Mouse (Mus musculus): Measurements from ENCODE around the gene Il22ra1.

Il22ra1 gene

DNA sequence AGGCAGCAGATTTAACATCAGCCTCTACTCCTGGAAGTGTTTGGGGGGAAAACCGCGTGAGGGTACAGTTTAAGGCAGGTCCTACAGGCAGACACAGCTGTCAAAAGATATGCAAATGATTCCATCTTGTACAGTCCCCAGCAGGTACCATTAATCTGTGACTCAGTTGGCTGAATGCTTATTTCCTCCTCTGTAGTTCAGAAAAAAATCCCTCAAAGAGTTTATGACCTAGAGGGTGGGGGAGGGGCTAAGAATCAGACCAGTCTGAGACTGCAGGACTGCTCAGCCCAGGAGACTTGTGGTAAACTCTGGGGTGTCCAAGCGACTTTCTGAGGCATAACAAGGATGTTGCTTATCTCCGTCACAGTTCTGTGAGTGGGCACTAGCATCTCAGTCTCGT is 10.3 kb downstream of the Il22ra1 start:
- DNase-seq: no peak

DNA sequence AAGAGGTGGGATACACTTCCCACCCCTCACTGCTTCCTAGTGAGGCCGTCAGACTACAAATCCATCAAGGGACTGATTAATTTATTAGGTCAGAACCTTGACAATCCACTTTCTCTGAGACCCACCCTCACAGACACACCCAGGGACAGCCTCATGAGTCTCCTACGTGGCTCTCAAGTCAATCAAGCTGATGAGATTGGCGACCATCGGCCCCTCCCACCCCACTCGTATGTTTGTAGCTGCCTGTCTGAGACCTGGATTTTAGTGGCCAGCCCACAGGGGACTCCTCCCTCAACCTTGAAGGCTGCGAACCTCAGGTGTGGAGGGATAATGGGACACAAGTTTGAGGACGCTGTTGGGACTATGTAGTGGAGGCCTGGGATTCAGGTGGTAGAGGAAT is 11.2 kb downstream of the Il22ra1 start:
- no peak for DNase-seq

DNA sequence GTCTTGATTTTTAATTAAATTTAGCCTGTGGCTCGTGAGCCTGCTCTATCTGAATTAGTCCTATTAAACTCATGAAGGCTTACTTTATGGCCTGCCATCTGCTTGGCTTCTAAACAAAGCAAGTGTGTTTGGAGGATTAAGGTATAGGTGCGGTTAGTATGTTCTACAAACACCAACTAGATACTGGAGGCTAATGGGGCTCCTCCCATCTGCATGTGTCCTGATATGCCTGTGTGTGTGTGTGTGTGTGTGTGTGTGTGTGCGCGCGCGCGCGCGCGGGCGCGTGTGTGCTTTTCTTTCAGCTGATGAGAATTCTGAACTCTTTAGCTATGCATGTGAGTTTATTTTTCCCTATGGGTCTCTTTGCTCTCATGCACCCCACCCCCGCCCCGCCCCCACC is 11.7 kb downstream of the Il22ra1 start:
- no peak for DNase-seq

DNA sequence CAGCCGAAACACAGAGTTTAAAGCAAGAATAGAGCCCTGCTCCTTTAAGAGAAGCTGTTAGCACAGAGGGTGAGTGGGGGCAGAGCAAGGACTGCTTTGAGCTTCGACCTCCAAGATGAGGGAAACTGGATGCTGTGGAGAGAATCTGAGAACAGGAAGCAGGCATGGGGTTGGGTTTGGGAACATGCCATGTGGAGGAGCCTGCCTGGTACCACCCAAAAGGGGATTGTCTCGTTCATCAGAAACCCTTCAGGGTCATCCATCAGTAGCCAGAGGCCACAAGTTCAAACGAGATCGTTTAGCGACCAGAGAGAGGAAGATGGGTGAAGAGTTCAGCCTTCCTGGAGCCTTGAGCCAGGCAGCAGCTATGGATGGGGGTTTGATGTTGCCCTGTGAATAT is 15.5 kb downstream of the Il22ra1 start:
- DNase-seq: no peak

DNA sequence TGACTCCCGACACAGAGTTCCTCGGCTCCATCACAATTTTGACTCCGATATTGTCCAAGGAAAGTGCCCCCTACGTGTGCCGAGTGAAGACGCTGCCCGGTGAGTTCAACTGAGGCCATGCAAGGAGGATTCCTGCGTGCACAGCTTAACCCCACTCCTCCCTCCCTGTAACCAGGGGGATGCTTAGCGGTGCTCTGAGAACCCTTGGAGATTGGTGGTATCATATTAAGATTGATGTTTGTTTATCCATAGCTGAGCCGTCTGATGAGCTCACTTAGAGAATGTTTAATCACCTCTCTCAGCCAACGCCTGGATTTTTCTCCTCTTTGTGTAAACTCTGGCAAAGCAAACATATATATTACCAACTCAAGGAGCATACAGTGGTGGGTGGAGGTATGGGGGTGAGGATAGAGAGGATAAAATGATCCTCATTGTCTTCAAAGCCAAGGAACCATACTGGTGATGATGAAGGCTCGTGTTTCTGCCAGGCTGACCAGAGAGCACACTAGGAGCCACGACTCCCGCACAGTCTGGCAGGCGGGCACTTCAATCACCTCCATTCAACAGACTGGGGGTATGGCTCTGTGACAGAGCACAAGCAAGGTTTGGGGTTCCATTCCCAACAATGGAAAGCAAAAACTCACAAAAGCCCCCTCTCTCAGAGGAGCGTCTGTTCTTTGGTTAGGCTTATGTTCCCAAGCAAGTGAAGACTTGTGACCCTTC is 16.9 kb downstream of the Il22ra1 start:
- no peak for DNase-seq

DNA sequence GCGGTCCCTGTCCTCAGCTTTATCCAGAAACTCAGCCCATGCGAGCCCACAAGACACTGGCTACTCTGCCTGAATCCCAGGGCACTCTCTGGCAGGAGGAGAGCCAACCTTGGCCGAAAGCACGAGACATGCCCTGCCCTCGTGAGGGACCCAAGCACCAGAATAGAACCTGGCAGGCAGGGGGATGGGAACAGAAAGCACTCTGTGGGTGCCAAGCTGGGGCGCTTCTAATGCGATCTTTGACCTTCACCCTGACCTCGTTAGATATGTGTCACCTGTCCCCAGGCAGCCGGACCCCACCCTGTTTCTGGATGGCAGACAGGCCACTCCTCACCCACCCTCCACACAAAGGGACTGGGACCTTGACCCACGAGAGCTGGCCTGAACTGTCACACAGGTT is 17.6 kb downstream of the Il22ra1 start:
- no peak for DNase-seq

DNA sequence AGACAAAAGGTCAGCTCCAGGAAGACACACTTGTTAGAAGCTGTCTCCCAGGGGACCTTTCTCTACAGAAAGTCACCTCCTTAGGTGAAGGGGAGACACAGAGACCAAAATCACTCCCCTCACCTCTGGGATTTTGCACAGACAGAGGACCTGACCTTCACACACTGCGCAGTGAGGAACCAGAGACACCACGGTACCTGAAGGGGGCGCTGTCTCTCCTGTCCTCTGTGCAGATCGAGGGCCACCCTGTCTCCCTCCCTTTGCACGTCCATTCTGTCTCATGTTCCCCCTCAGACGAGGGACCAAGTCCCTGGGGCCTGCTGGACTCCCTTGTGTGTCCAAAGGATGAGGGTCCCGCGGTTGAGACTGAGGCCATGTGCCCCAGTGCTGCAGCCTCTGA is 22.9 kb downstream of the Il22ra1 start:
- DNase-seq: no peak

DNA sequence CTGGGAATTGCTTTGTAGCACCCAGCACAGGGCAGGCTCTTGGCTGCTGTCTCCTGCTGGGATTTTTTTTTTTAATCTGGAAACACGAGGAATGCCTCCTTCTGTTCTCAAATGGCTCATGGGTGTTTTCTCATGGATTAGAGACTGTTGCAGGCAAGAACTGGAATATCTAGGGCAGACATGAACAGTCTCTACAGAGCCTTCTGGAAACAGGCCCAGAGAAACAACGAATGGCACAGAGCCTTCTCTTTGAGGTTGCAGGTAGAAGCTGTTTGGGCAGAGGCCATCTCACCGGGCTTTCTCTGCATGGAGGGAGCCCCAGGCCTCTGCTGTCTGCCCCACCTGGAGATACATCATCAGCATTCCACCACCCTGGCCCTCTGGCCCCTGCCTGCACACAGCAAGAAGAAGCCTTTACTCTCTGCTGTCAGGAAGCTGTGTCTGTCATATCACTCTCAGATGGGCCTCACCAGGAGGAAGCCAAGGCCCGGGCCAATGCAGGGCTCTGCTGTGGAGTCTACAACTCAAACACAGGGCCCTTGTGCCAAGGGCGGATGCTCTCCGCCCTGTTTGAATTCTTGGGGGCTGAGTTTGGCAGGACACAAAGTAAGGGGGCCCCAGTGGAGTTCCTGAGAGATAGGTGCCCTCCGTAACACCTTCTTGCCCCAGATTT is 24.3 kb downstream of the Il22ra1 start:
- DNase-seq: no peak

DNA sequence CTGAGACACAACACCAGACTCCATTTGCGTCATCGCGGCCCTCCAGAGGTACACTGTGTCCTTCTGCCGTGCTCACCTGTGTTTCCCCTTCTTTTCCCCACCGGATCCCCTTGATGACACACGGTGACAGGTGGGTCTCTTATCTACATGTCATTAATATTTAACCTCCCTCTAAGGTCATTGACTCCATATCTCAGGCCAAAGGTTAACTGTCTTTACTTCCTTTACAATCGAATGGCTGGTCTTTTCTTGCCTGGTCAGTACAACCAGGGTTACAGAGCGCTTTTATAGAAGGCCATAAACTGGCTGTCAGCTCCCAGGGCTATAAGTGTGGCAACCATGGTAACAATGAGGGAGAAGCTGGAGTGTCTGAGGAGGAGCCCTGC is 24.8 kb downstream of the Il22ra1 start:
- no peak for DNase-seq

DNA sequence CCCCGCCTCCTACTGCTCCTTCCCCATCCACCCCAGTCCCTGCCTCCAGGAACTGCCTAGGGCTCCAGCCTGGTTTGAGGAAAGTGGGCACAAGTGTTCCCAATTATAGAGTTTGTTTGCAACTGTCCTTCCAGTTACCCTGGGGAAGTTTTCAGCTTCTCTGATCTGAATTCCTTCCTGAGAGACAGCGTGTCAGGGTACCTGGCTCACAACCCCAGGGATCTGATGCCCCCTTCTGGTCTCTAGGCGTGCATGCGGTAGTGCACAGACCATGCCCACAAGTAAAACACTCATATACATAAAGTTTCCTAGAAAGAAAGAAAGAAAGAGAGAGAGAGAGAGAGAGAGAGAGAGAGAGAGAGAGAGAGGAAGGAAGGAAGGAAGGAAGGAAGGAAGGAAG is 30.4 kb downstream of the Il22ra1 start:
- no peak for DNase-seq

DNA sequence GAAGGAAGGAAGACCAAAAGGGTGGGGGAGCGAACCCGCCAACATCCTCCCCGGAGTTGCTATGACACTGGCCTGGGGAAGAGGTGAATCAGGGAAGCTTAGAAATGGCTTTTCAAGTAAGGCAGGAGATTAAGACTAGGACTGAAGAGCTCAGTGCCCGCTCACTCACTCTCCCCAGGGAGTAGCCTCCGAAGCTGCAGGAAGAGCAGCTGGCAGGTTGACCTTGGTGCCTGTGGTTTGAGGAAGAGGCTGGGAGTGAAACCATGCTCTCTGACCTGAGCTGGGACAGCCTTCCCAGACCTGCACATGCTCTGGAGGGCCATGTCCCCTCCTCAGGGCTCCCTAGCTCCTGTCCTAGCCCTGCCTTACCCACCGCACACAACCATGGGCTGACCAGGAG is 30.9 kb downstream of the Il22ra1 start:
- DNase-seq: no peak

DNA sequence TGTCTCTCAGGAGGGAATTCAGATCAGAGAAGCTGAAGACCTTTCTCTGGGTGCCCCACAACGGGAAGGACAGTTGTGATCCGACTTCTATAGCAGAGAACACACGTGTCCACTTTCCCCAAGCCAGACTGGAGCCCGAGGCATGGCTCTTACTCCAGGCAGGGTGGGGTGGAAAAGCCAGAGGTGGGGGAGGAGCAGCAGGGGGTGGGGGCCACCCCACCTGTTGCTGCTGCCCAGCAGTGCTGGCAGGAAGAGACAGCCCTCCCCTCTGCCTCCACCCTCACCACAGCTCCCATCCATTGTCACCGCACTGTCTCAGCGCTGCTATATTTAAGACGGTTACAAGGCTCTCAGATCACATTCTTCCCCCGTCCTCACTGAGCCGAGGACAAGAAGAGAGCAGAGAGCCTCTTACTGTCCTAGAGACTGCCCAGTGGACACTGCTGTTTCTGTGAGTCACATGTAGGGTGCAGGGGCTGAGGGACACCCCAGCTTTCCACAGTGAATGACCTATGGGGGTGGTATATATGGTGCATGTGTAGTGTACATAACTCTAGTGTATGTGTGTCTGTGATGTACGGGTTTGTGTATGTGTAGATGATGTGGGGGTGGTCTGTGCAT is 31.5 kb downstream of the Il22ra1 start, which contains the start of gene Myom3:
Gene Myom3 (plus strand): TSS at position 360 of the 621 bp plus-strand sequence.
- DNase-seq: no peak

DNA sequence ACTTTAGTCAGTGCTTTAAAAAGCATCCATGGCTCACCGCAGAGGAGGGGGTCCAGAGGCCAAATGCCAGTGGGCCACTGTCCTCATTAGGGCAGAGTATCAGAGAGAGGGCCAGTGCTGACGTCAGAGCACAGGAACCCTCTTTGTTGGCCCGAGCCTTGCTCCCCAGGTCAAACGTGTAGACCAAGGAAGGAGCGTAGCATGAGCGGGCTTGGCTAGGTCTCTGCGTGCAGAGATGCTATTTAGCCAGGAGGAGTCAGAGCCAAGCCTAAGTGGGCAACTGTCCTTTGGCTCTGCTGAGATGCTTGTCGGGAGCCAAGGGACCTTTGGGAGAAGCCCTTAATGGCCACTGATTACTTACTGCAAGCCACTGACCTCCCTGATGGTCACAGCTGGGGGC is 33.1 kb downstream of the Il22ra1 start:
- DNase-seq: no peak

DNA sequence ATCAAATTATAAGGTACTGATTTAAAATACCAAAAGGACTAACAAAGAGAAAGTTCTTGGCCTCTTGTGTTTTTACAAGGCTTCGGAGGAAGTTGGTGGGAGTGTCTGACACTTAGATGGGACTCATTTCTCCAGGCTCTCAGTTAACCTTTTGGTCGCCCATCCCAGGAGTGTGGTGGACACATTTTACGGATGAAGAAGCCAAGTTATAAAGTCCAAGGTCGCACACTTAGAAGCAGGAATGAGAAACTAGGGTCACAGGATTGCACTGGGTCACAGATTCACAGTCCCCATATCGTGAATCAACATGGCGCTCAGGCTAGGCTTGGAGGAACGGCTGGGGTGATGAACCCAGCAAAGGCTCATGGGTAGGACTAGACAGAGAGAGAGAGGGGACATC is 33.6 kb downstream of the Il22ra1 start:
- no peak for DNase-seq

DNA sequence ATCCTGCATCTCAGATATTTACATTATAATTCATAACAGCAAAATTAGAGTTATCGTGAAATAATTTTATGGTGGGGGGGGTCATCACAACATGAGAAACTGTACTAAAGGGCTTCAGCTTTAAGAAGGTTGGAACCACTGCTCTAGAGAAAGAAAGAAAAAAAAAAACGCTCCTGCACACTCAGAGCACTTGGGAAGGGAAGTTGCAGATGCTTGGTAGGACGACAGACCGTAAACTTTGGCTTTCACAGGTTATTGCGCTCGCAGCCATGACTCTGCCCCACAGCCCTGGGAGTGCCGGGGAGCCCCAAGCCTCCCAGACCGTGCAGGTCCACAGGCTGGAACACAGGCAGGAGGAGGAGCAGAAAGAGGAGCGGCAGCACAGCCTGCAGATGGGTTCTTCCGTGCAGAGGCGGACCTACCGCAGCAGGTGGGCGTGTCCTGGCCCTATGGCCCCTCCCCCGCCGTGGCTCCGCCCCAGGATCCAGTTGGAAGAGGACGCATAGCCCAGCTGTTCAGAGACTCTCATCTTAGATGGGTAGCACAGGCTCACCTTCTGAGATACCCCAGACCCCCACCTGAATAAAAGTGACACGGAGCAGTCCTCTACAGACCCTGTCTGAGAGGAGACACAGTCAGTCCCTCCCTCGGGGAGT is 34.4 kb downstream of the Il22ra1 start:
- peak; percentile 74 for DNase-seq

DNA sequence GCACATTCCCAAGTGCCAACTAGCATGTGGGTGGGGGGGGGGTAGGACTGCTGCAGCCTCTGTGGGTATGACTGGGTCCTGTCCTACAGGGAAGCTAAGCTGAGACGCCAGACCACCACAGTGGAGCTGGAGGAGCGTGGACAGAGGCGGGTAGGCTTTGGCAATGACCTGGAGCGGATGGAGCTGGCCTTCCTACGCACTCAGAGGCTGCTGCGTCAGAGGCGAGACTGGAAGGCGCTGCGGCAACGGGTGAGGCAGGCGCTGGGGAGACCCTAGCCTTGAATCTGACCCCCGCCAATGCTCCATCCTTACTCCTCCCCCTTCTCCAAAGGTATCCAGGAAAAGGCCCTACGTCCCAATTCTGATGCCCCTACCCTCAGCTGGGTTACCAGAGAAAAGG is 36.7 kb downstream of the Il22ra1 start:
- no peak for DNase-seq

DNA sequence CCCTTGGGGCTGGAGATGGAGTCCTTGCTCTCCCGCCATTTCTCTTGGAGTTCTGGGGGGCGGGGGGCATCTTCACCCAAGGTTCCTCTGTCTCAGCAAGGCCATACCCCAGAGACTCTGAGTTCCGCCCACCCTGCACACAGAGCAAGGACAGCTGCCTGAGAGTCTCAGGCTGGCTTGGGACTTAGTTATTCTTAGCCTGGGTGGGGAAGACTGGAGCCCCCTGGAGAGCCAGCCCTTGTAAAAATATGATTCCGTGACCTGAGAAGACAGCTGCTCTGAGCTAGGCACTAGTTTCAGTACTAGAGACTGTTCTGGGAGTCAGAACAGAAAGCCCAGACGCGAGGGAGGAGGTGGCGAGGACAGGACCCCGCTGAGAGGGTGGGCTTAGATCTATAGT is 37.7 kb downstream of the Il22ra1 start:
- DNase-seq: no peak

DNA sequence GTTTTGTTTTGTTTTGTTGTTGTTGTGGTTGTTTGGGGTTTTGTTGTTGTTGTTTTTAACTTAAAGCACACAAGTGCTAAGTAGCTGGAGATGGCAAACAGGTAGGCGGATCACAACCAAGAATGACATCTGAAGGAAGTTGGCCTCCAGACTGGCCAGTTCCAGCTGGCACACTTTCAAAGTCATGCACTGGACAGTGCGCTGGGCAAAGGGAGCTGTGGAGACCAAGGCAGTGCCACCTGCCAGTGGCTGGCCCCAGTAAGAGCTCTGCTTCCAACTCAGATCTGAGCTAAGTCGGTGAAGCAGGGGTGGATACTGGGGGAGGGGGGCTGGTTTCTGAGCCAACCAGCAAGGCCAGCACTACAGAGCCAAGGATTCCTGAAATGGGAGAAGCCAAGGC is 39.0 kb downstream of the Il22ra1 start:
- DNase-seq: no peak

DNA sequence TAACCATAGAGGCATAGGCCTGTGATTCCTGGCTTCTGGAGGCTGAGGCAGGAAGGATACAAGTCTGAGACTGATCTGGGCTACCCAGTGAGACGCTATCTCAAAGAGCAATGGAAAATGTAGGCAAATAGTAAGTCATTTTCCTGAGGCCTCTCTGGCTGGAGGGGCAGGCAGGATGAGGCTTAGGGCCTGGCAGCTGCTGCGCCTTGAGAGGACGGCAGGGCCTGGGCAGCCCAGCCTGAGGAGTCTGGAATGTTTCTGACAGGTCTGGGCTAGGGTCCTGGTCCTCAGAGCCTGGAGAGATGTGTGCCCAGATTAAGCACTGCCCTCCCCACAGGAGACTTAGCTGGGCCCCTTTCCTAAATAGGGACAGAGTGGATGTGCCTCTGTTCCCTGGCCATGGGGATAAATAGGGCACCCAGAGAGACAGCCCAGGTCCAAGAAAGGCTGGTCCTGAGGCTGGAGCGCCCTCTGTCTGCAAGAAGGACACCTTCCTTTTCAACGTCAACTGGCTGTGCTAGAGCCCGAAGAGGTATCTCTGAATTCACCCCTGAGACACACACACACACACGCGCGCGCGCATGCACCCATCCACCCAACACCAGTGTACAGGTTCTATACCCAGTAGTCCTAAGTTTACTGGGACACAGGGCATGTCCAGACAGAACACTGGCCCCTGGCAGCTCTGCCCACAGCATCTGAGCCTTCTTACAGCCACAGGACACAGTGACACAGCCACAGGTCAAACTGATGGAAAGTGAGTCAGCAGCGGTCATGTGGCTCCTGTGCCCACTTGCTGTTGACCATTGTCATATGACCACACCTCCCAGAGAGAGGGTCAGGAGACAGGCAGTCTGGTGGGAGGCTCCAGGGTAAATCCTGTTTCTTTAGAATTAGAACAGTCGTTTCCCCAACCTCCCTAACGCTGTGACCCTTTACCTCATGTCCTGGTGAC is 40.9 kb downstream of the Il22ra1 start:
- peak; percentile 26 for DNase-seq

DNA sequence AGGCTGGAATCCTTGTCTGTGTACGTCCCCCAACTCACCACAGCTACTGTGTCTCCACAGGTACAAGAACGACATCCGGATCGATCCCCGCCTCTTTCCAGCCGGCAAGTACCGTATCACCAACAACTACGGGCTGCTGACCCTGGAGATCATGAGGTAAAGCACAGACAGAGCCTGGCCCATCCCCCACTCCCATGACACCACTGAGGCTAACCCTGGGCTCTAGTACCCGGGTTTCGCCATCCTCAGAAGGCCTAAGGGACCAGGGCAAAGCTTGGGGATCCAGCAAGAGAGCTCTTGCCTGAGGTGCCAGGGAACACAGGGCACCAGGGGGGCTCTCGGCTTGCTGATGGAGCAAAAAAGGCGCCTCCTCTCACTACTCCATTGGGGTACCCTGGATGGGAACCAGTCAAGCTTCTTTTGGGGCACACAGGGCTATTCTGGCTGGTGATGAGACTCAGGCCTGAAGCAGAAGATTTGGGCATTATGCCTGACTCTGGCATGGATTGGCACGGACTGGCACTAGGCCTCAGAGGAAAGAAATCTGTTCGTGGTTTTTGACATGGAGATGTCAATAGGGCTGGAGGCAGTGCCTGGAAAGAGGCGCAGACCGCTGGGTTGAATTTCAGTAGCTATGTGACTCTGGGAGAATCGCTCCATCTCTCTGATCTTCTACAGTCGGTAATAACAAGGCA is 42.8 kb downstream of the Il22ra1 start:
- no peak for DNase-seq

DNA sequence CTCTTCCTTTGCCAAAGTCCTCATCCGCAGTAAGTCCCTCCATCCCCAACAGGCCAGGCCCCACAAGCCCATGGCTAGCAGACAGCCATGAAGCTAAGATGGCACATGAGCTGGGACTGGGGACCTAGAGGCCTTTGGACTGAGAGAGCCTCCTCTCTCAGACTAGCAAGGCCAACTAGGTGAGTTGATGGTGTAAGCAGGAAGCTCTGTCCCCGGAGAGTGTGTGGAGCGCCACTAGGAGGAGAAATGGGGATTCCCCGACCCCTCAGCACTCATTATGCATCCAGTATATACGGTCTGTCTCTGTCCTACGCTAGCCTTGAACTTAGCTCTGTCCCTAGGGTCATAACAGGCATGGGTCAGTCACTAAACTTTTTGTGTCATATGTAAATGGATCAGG is 43.6 kb downstream of the Il22ra1 start:
- DNase-seq: no peak

DNA sequence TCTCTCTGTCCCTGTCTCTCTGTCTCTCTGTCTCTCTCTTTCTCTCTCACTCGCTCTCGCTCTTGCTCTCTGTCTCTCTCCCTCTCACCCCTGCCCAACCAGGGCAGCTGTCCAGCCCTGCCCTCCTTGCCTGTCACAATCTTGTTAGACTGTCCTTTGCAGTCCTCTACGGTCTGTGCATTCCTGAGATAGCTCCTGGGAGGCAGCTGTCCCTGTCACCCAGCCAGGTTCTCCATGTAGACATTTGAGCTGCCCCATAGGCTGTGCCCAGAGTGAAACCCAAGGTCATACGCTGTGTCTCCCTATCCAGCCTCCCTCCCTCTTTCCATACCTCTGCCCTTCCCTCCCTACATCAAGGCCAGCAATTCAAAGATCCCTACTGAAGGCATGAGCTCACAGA is 44.7 kb downstream of the Il22ra1 start:
- DNase-seq: no peak
